Mouse (Mus musculus) stomach, postnatal 0 days (tissue): ENCODE measurements around the gene Eif2b2. TPM values are rescaled to one million over a fixed set of nuclear protein-coding genes. Genes with fewer than 3 reads are reported as not detected.

Source experiments
- ATAC-seq: fragments of 200-750 bp; cut with Nextera tagmentation; 2 replicates; pipeline ENCODE4 v1.8.0; 2017; ENCODE audit not compliant: low FRiP score, low TSS enrichment
- DNase-seq: peaks from one replicate; pipeline ENCODE4 v3.0.0-alpha.2; 2016; ENCODE audit warnings: low spot score
- H3K27ac ChIP-seq: fragments of 300-500 bp; sonication (generic); replicated peaks from 2 replicates; pipeline ENCODE4 v1.5.1; 2014; ENCODE audit warnings: mild to moderate bottlenecking, control low read depth
- H3K27me3 ChIP-seq: fragments of 300-500 bp; sonication (generic); 2 replicates; pipeline ENCODE4 v1.6.1; 2014; ENCODE audit warnings: low read length; ENCODE audit not compliant: control insufficient read depth, insufficient read depth
- H3K36me3 ChIP-seq: fragments of 300-500 bp; sonication (generic); 2 replicates; pipeline ENCODE4 v1.6.1; 2014; ENCODE audit warnings: low read length, mixed read lengths; ENCODE audit not compliant: control insufficient read depth, insufficient read depth
- H3K4me1 ChIP-seq: fragments of 300-500 bp; sonication (generic); replicated peaks from 2 replicates; pipeline ENCODE4 v1.6.1; 2014; ENCODE audit warnings: antibody characterized with exemption; ENCODE audit not compliant: control insufficient read depth, insufficient read depth
- H3K4me2 ChIP-seq: fragments of 300-500 bp; sonication (generic); replicated peaks from 2 replicates; pipeline ENCODE4 v1.6.1; 2014; ENCODE audit warnings: low read depth, mild to moderate bottlenecking, control low read depth, moderate library complexity
- H3K4me3 ChIP-seq: fragments of 300-500 bp; sonication (generic); 2 replicates; pipeline ENCODE4 v1.5.1; 2014; ENCODE audit warnings: low read depth, low read length, control low read depth
- H3K9ac ChIP-seq: fragments of 300-500 bp; sonication (generic); 2 replicates; pipeline ENCODE4 v1.6.1; 2014; ENCODE audit warnings: mild to moderate bottlenecking, low read length, control low read depth, mixed read lengths
- H3K9me3 ChIP-seq: fragments of 300-500 bp; sonication (generic); 2 replicates; pipeline ENCODE4 v1.6.1; 2016; ENCODE audit warnings: low read length; ENCODE audit not compliant: control insufficient read depth
- CTCF ChIP-seq: IDR thresholded peaks from 2 replicates; pipeline ENCODE4 v1.5.1; 2016; ENCODE audit warnings: antibody characterized with exemption, low read depth, mild to moderate bottlenecking, moderate library complexity
- EP300 ChIP-seq: optimal IDR thresholded peaks from 2 replicates; pipeline ENCODE3; 2016; ENCODE audit warnings: antibody characterized with exemption
- WGBS: fragments of 180-500 bp; shearing (Covaris S2); extraction: QIAGEN DNeasy Blood & Tissue Kit; methylation state at CpG from one replicate; pipeline ENCODE4 v1.1.7; 2014; 5-methylcytosine and 5-hydroxymethylcytosine counted together
- polyA plus RNA-seq: library from polyadenylated mRNA; unstranded; fragments of >200 nt; fragmentation: Nextera tagmentation; extraction: Ambion mirVana; gene quantifications from 2 replicates; pipeline ENCODE4 v1.2.1, GENCODE M21; 2015

Eif2b2 gene
- polyA plus RNA-seq, 1 experiment from 2014 or later = 58.7 TPM

DNA sequence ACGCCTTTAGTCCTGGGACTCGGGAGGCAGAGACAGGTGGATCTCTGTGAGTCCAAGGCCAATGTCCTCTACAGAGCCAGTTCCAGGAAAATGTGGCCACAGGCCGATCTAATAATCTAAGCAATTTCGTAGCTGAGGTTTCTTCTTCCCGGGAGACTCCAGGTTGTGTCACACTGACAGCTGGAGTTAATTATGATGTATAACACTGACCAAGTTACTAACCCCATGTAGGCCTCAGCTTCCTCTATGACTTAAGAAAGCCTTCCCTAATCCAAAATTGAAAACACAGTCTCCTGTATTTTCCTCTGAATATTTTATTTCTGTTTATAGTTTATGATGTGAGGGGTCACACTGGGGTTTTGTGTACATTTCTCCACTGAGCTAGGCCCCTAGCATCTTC, 4.2 kb upstream of the Eif2b2 start:
- H3K27me3 ChIP-seq = no peaks in the 10 kb centered on the region
- H3K36me3 ChIP-seq = no peaks in the 10 kb centered on the region
- ATAC-seq (no peak), DNase-seq (no peak)
- TF ChIP-seq CTCF (no peak), EP300 (no peak)
- no peaks in the 10 kb centered on the region for H3K9me3 ChIP-seq
- H3K9ac ChIP-seq = no peak overlapping the region
- 65% methylated on average over 5 of the region's 5 CpGs for WGBS
- H3K4me3 ChIP-seq = no peak overlapping the region
- no peak overlapping the region for H3K4me2 ChIP-seq
- no peak overlapping the region for H3K27ac ChIP-seq
- no peaks in the 10 kb centered on the region for H3K4me1 ChIP-seq

DNA sequence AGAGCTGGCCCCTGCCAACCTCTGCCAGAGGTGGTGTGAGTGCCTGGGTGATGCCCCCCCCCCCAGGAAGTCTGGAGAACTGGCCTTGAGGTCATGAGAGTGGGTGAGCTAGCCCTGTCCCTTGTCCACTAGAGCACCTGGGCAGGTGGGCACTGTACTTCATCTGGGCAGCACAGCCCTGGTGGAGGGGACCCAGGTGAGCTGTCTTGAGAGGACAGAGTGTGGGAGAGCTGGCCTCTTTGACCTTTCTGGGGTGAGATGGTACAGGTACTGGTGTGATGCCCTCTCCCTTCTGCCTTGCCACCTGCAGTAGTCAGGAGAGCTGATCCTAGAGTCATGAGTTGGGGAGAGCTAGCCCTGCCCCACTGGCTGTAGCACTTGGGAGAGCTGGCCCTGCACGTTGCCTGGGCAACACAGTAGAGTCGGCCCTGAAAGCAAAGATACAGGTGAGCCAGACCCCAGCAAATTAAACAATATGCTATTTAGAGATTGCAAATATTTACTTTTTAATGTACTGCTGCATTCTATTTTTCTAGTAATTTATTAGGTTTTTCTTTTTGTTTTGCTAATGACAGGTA, 1.5 kb upstream of the Eif2b2 start:
- Histone ChIP-seq H3K4me3 (no peak overlapping the region), H3K9me3 (no peaks in the 10 kb centered on the region), H3K27me3 (no peaks in the 10 kb centered on the region), H3K36me3 (peaks cover 1% of the 10 kb centered on the region; the same call in 1 of the 2 replicates), H3K27ac (no peak overlapping the region), H3K9ac (no peak overlapping the region), H3K4me2 (no peak overlapping the region), H3K4me1 (0 out of 2 replicates have a peak, but pooled peaks cover 2% of the 10 kb centered on the region)
- WGBS = 48% methylated on average over 2 of the region's 2 CpGs
- DNase-seq (no peak), ATAC-seq (no peak)
- TF ChIP-seq CTCF = no peak
- TF ChIP-seq EP300 = no peak

GRCm38 (mm10) chr12:85219905-85220290, 617 bp downstream of the Eif2b2 start:
- DNase-seq (peak; percentile 40), ATAC-seq (no peak)
- Histone ChIP-seq H3K36me3 (peaks cover 10% of the 10 kb centered on the region), H3K4me1 (0 out of 2 replicates have a peak, but pooled peaks cover 2% of the 10 kb centered on the region), H3K27me3 (no peaks in the 10 kb centered on the region), H3K27ac (peak overlapping the region; percentile 75; the same call in 1 of the 2 replicates), H3K9me3 (no peaks in the 10 kb centered on the region), H3K4me2 (peak overlapping the region; percentile 88), H3K9ac (peak overlapping the region; percentile 81), H3K4me3 (peak overlapping the region; percentile 76)
- WGBS = 3% methylated on average over 12 of the region's 12 CpGs
- TF ChIP-seq CTCF (peak; percentile 22), EP300 (no peak)

- H3K9ac ChIP-seq = no peak overlapping the region
- H3K4me3 ChIP-seq = no peak overlapping the region
- no peaks in the 10 kb centered on the region for H3K4me1 ChIP-seq
- H3K27ac ChIP-seq = no peak overlapping the region
- no peak overlapping the region for H3K4me2 ChIP-seq
- DNase-seq = no peak
- whole genome bisulfite sequencing = 49% methylated on average over 7 of the region's 7 CpGs
- H3K27me3 ChIP-seq = no peaks in the 10 kb centered on the region
- no peaks in the 10 kb centered on the region for H3K9me3 ChIP-seq
- TF ChIP-seq CTCF = no peak
- no peak for TF ChIP-seq EP300
- H3K36me3 ChIP-seq = peaks cover 18% of the 10 kb centered on the region
- ATAC-seq = no peak
Observed at GRCm38 (mm10) chr12:85227227-85227626, 7.9 kb downstream of the Eif2b2 start.

GRCm38 (mm10) chr12:85227876-85228599, 8.8 kb downstream of the Eif2b2 start:
- TF ChIP-seq CTCF = no peak
- no peak for TF ChIP-seq EP300
- Histone ChIP-seq H3K4me2 (no peak overlapping the region), H3K9ac (no peak overlapping the region), H3K4me3 (no peak overlapping the region), H3K27me3 (no peaks in the 10 kb centered on the region), H3K4me1 (no peaks in the 10 kb centered on the region), H3K27ac (no peak overlapping the region), H3K36me3 (peaks cover 15% of the 10 kb centered on the region), H3K9me3 (no peaks in the 10 kb centered on the region)
- no peak for ATAC-seq
- no peak for DNase-seq
- 67% methylated on average over 15 of the region's 15 CpGs for WGBS
